Comparison of ENCODE assay signal across 10 mouse cellular contexts in the genomic region with DNA sequence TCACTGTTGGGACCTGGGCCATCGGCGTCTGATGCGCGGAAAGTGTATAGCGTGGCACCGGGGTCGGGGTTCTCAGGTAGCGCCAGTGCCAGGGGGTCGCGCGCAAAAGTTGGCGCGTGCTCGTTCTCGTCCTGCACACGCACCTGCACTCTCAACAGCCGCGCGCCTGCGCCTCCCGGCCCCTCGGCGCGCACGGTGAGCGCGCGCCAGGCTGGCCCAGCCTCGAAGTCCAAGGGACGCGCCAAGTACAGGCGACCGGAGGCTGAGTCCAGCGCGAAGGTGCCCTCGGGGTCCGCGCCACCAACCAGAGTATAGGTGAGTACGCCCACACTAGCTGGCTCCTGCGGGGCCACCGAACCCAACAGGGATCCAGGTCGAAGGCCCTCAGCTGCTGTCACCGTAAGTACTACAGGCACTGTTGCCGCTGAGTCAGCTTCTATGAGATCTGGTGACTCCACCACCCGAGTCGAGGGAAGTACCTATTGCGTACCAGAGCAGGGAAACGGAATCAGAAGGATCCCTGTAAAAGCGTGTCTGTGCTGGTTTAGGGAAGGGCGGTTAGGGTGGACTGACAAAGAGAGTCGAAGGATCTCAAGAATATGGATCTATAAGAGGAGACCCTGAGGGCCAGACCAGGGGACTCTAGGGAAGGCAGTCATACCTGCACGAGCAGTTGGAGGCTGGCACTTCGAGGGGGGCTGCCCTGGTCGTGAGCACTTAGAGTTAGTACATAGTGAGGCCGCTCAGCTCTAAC. TPM values are rescaled to one million over a fixed set of nuclear protein-coding genes. Genes with fewer than 3 reads are reported as not detected.
DNase-seq lines count a peak whose midpoint lies in the region; ATAC-seq and TF ChIP-seq lines count a peak whose summit lies in the region.
"Had no signal": no experiment of that assay in that cellular context is flagged by ENCODE, and none has a peak within 500 bp of the region (broad histone marks: within the 10 kb centered on the region; RNA-seq: fewer than 3 reads in every experiment).

No protein-coding gene starts in this region.

- H3K27me3 ChIP-seq in kidney, postnatal 0 days (ENCODE audit: insufficient read depth, low read length) = no peaks in the 10 kb centered on the region
- H3K27me3 ChIP-seq in embryonic facial prominence, embryonic 11.5 days (ENCODE audit: control insufficient read depth, insufficient read depth, low read length) = peaks cover 6% of the 10 kb centered on the region; the same call in 1 of the 2 replicates
- H3K27me3 ChIP-seq in hindbrain, postnatal 0 days (ENCODE audit: insufficient read depth, low read length) = no peaks in the 10 kb centered on the region
- peaks cover 10% of the 10 kb centered on the region; the same call in 1 of the 2 replicates for H3K27me3 ChIP-seq in midbrain, embryonic 14.5 days (ENCODE audit: control insufficient read depth, insufficient read depth, low read length)

- peak overlapping the region; percentile 27 for H3K4me2 ChIP-seq in kidney, postnatal 0 days (ENCODE audit: low read length)
- H3K4me2 ChIP-seq in embryonic facial prominence, embryonic 11.5 days (ENCODE audit: low read depth, low read length) = peak overlapping the region; percentile 7
- H3K4me2 ChIP-seq in hindbrain, postnatal 0 days (ENCODE audit: low read depth, low read length) = no peak overlapping the region
- no peak overlapping the region for H3K4me2 ChIP-seq in midbrain, embryonic 14.5 days (ENCODE audit: low read length)

- 61% methylated on average over 55 of the region's 55 CpGs for WGBS in kidney, postnatal 0 days
- 25% methylated on average over 55 of the region's 55 CpGs for WGBS in embryonic facial prominence, embryonic 11.5 days
- WGBS in hindbrain, postnatal 0 days = 39% methylated on average over 55 of the region's 55 CpGs
- WGBS in midbrain, embryonic 14.5 days = 25% methylated on average over 55 of the region's 55 CpGs

- H3K9me3 ChIP-seq in kidney, postnatal 0 days (replicated peaks; ENCODE audit: low read length) = no peaks in the 10 kb centered on the region
- H3K9me3 ChIP-seq in embryonic facial prominence, embryonic 11.5 days (replicated peaks; ENCODE audit: control insufficient read depth, low read length) = no peaks in the 10 kb centered on the region
- no peaks in the 10 kb centered on the region for H3K9me3 ChIP-seq in hindbrain, postnatal 0 days (ENCODE audit: low read length)
- no peaks in the 10 kb centered on the region for H3K9me3 ChIP-seq in midbrain, embryonic 14.5 days (ENCODE audit: control insufficient read depth, low read length)

- no peak for TF ChIP-seq CTCF in kidney, postnatal 0 days (IDR thresholded peaks at IDR 0.05; ENCODE audit: low read depth)
- TF ChIP-seq CTCF in hindbrain, postnatal 0 days (IDR thresholded peaks at IDR 0.05; ENCODE audit: low read depth) = no peak

- H3K4me3 ChIP-seq in kidney, postnatal 0 days (replicated peaks; ENCODE audit: low read depth, low read length) = no peak overlapping the region
- H3K4me3 ChIP-seq in embryonic facial prominence, embryonic 11.5 days (ENCODE audit: low read depth, low read length) = no peak overlapping the region
- no peak overlapping the region for H3K4me3 ChIP-seq in hindbrain, postnatal 0 days (ENCODE audit: low read length)
- H3K4me3 ChIP-seq in midbrain, embryonic 14.5 days (replicated peaks; ENCODE audit: low read depth, low read length) = no peak overlapping the region

- DNase-seq in kidney, postnatal 0 days (ENCODE audit: low spot score) = no peak
- no peak for DNase-seq in kidney, postnatal 10 days
- no peak for DNase-seq in embryonic facial prominence, embryonic 11.5 days (ENCODE audit: low spot score)
- no peak for DNase-seq in hindbrain, postnatal 0 days (ENCODE audit: low spot score)
- DNase-seq in midbrain, embryonic 14.5 days = peak; percentile 33
- no peak for DNase-seq in spleen, postnatal 36 days (ENCODE audit: low spot score in 2 of 2)
- DNase-seq in layer of hippocampus, adult 9-11 months = no peak
- DNase-seq: kidney, adult 2 months had no signal

- H3K9ac ChIP-seq in kidney, postnatal 0 days (ENCODE audit: low read depth, low read length) = no peak overlapping the region
- H3K9ac ChIP-seq in embryonic facial prominence, embryonic 11.5 days (replicated peaks; ENCODE audit: low read length) = no peak overlapping the region
- no peak overlapping the region for H3K9ac ChIP-seq in hindbrain, postnatal 0 days (replicated peaks; ENCODE audit: low read length)
- no peak overlapping the region for H3K9ac ChIP-seq in midbrain, embryonic 14.5 days (replicated peaks; ENCODE audit: low read length)

- no peak overlapping the region for H3K27ac ChIP-seq in kidney, postnatal 0 days
- H3K27ac ChIP-seq in embryonic facial prominence, embryonic 11.5 days (replicated peaks; ENCODE audit: low read depth, low read length) = no peak overlapping the region
- no peak overlapping the region for H3K27ac ChIP-seq in hindbrain, postnatal 0 days
- H3K27ac ChIP-seq in midbrain, embryonic 14.5 days (replicated peaks; ENCODE audit: low read depth, low read length) = no peak overlapping the region

- ATAC-seq in kidney, postnatal 0 days (replicated peaks; ENCODE audit: low FRiP score, low read depth) = no peak
- ATAC-seq in embryonic facial prominence, embryonic 11.5 days (replicated peaks; ENCODE audit: insufficient number of reproducible peaks, low FRiP score, low TSS enrichment, low read depth) = 0 out of 2 replicates have a peak, but pooled peaks have one; percentile 14
- peak; percentile 14 for ATAC-seq in hindbrain, postnatal 0 days
- ATAC-seq in midbrain, embryonic 14.5 days (ENCODE audit: low FRiP score, low TSS enrichment) = no peak
- no peak for ATAC-seq in cerebellum, adult (ENCODE audit: insufficient number of reproducible peaks, low FRiP score, low TSS enrichment)

- peaks cover 31% of the 10 kb centered on the region for H3K36me3 ChIP-seq in kidney, postnatal 0 days (ENCODE audit: insufficient read depth, low read length)
- H3K36me3 ChIP-seq in embryonic facial prominence, embryonic 11.5 days (replicated peaks; ENCODE audit: control insufficient read depth, insufficient read depth, low read depth, low read length) = peaks cover 32% of the 10 kb centered on the region
- peaks cover 69% of the 10 kb centered on the region for H3K36me3 ChIP-seq in hindbrain, postnatal 0 days (ENCODE audit: insufficient read depth, low read length)
- H3K36me3 ChIP-seq in midbrain, embryonic 14.5 days (ENCODE audit: control insufficient read depth, insufficient read depth, low read length) = peaks cover 95% of the 10 kb centered on the region

- 0 out of 2 replicates have a peak, but pooled peaks cover 3% of the 10 kb centered on the region for H3K4me1 ChIP-seq in kidney, postnatal 0 days (replicated peaks; ENCODE audit: insufficient read depth, low read length)
- H3K4me1 ChIP-seq in embryonic facial prominence, embryonic 11.5 days (ENCODE audit: control insufficient read depth, insufficient read depth, low read length) = no peaks in the 10 kb centered on the region
- 0 out of 2 replicates have a peak, but pooled peaks cover 1% of the 10 kb centered on the region for H3K4me1 ChIP-seq in hindbrain, postnatal 0 days (ENCODE audit: insufficient read depth, low read length)
- H3K4me1 ChIP-seq in midbrain, embryonic 14.5 days (ENCODE audit: control insufficient read depth, insufficient read depth, low read length) = no peaks in the 10 kb centered on the region

RNA-seq across cellular contexts. Expression of a gene that starts 10.7 kb away (rescaled TPM):
- 114 and 123 TPM in 2 replicates for polyA plus RNA-seq in kidney, postnatal 0 days (2015; fragmentation: Nextera tagmentation; extraction: Ambion mirVana)
- polyA plus RNA-seq in embryonic facial prominence, embryonic 11.5 days (2014; fragmentation: Nextera tagmentation; extraction: Ambion mirVana) = 38.1 and 42.6 TPM in 2 replicates
- total RNA-seq in hindbrain, postnatal 0 days (2014; rRNA removed) = 64.6 and 74.7 TPM in 2 replicates
- polyA plus RNA-seq in hindbrain, postnatal 0 days (2015; fragmentation: Nextera tagmentation; extraction: Ambion mirVana) = 47.1 and 53.7 TPM in 2 replicates
- polyA plus RNA-seq in midbrain, embryonic 14.5 days (2014; fragmentation: Nextera tagmentation; extraction: Ambion mirVana) = 22.5 and 49.5 TPM in 2 replicates

RNA-seq across cellular contexts. Expression of a gene that starts 18.5 kb away (rescaled TPM):
- 139 and 167 TPM in 2 replicates for polyA plus RNA-seq in kidney, postnatal 0 days (2015; fragmentation: Nextera tagmentation; extraction: Ambion mirVana)
- polyA plus RNA-seq in embryonic facial prominence, embryonic 11.5 days (2014; fragmentation: Nextera tagmentation; extraction: Ambion mirVana) = 168 and 181 TPM in 2 replicates
- 83.8 and 111 TPM in 2 replicates for total RNA-seq in hindbrain, postnatal 0 days (2014; rRNA removed)
- polyA plus RNA-seq in hindbrain, postnatal 0 days (2015; fragmentation: Nextera tagmentation; extraction: Ambion mirVana) = 120 and 124 TPM in 2 replicates
- 131 and 152 TPM in 2 replicates for polyA plus RNA-seq in midbrain, embryonic 14.5 days (2014; fragmentation: Nextera tagmentation; extraction: Ambion mirVana)

RNA-seq across cellular contexts. Expression of a gene that starts 24.8 kb away (rescaled TPM):
- polyA plus RNA-seq in kidney, postnatal 0 days (2015; fragmentation: Nextera tagmentation; extraction: Ambion mirVana) = 5.6 and 6.1 TPM in 2 replicates
- 18.5 and 19.3 TPM in 2 replicates for polyA plus RNA-seq in embryonic facial prominence, embryonic 11.5 days (2014; fragmentation: Nextera tagmentation; extraction: Ambion mirVana)
- total RNA-seq in hindbrain, postnatal 0 days (2014; rRNA removed) = 96.9 and 109 TPM in 2 replicates
- 6.0 and 6.6 TPM in 2 replicates for polyA plus RNA-seq in hindbrain, postnatal 0 days (2015; fragmentation: Nextera tagmentation; extraction: Ambion mirVana)
- 22.4 and 26.1 TPM in 2 replicates for polyA plus RNA-seq in midbrain, embryonic 14.5 days (2014; fragmentation: Nextera tagmentation; extraction: Ambion mirVana)
- total RNA-seq: megakaryocyte-erythroid progenitor cell, adult 5-6 weeks had no signal

RNA-seq across cellular contexts. Expression of a gene that starts 25.5 kb away (rescaled TPM):
- polyA plus RNA-seq in kidney, postnatal 0 days (2015; fragmentation: Nextera tagmentation; extraction: Ambion mirVana) = 34.4 and 36.3 TPM in 2 replicates
- 46.2 and 51.2 TPM in 2 replicates for polyA plus RNA-seq in embryonic facial prominence, embryonic 11.5 days (2014; fragmentation: Nextera tagmentation; extraction: Ambion mirVana)
- total RNA-seq in hindbrain, postnatal 0 days (2014; rRNA removed) = 14.5 TPM in 2 replicates
- 18.9 and 20.8 TPM in 2 replicates for polyA plus RNA-seq in hindbrain, postnatal 0 days (2015; fragmentation: Nextera tagmentation; extraction: Ambion mirVana)
- 18.6 and 24.4 TPM in 2 replicates for polyA plus RNA-seq in midbrain, embryonic 14.5 days (2014; fragmentation: Nextera tagmentation; extraction: Ambion mirVana)

RNA-seq across cellular contexts. Expression of a gene that starts 26.3 kb away (rescaled TPM):
- 318 and 342 TPM in 2 replicates for polyA plus RNA-seq in kidney, postnatal 0 days (2015; fragmentation: Nextera tagmentation; extraction: Ambion mirVana)
- 239 TPM in 2 replicates for polyA plus RNA-seq in embryonic facial prominence, embryonic 11.5 days (2014; fragmentation: Nextera tagmentation; extraction: Ambion mirVana)
- 128 and 134 TPM in 2 replicates for total RNA-seq in hindbrain, postnatal 0 days (2014; rRNA removed)
- polyA plus RNA-seq in hindbrain, postnatal 0 days (2015; fragmentation: Nextera tagmentation; extraction: Ambion mirVana) = 159 and 165 TPM in 2 replicates
- polyA plus RNA-seq in midbrain, embryonic 14.5 days (2014; fragmentation: Nextera tagmentation; extraction: Ambion mirVana) = 166 and 199 TPM in 2 replicates

Comparison
In these comparisons a context has a peak if more than half of its experiments do, and no peak if none do; other contexts are left out.
1. ATAC-seq: peak in embryonic facial prominence, embryonic 11.5 days (single experiment) and hindbrain, postnatal 0 days (single experiment); none in kidney, postnatal 0 days (single experiment), midbrain, embryonic 14.5 days (single experiment) and cerebellum, adult (single experiment).
2. H3K4me2 ChIP-seq: peak in kidney, postnatal 0 days (single experiment) and embryonic facial prominence, embryonic 11.5 days (single experiment); none in hindbrain, postnatal 0 days (single experiment) and midbrain, embryonic 14.5 days (single experiment).